Mouse (Mus musculus) adrenal gland, postnatal 10 days (tissue): ENCODE measurements around the gene Ccdc85c. TPM values are rescaled to one million over a fixed set of nuclear protein-coding genes. Genes with fewer than 3 reads are reported as not detected.

Experiments used
- DNase-seq: peaks from one replicate; pipeline ENCODE4 v3.0.0; 2021; ENCODE audit warnings: mixed read lengths
- total RNA-seq, 2 experiments: library from RNA; stranded (reverse); gene quantifications; 2 replicates each; pipeline ENCODE4 v1.2.3; 2021

The Ccdc85c gene
- total RNA-seq, 2 experiments from 2014 or later: 19.8 to 22.1 TPM

GRCm38 (mm10) chr12:108297033-108297432 is 21.8 kb upstream of the Ccdc85c start:
- peak; percentile 29 for DNase-seq

- peak; percentile 83 for DNase-seq
These were observed 19.4 kb upstream of the Ccdc85c start for GRCm38 (mm10) chr12:108294620-108295019.

- peak; percentile 86 for DNase-seq
These were observed 17.7 kb upstream of the Ccdc85c start for GRCm38 (mm10) chr12:108292957-108293356.

- DNase-seq: peak; percentile 42
These were observed 17.2 kb upstream of the Ccdc85c start for GRCm38 (mm10) chr12:108292419-108292818.

GRCm38 (mm10) chr12:108288127-108288880 is 13.1 kb upstream of the Ccdc85c start:
- peak; percentile 53 for DNase-seq

- no peak for DNase-seq
These were observed 11.8 kb upstream of the Ccdc85c start for GRCm38 (mm10) chr12:108287011-108287410.

GRCm38 (mm10) chr12:108286381-108286780 is 11.2 kb upstream of the Ccdc85c start:
- DNase-seq: no peak

- DNase-seq: no peak
These were observed 10.2 kb upstream of the Ccdc85c start for GRCm38 (mm10) chr12:108285225-108286011.

GRCm38 (mm10) chr12:108284455-108285224 is 9.4 kb upstream of the Ccdc85c start:
- no peak for DNase-seq

GRCm38 (mm10) chr12:108278221-108278918 is 3.1 kb upstream of the Ccdc85c start:
- no peak for DNase-seq

- DNase-seq: no peak
These were observed 2.2 kb upstream of the Ccdc85c start for GRCm38 (mm10) chr12:108277341-108277841.

GRCm38 (mm10) chr12:108275920-108276822 is 946 bp upstream of the Ccdc85c start:
- DNase-seq: peak; percentile 49

GRCm38 (mm10) chr12:108275508-108275890 is 274 bp upstream of the Ccdc85c start:
- peak; percentile 99 for DNase-seq

GRCm38 (mm10) chr12:108274313-108274595 is 971 bp downstream of the Ccdc85c start:
- peak; percentile 30 for DNase-seq

- peak; percentile 51 for DNase-seq
These were observed 1.5 kb downstream of the Ccdc85c start for GRCm38 (mm10) chr12:108273466-108274312.

- DNase-seq: peak; percentile 54
These were observed 3.0 kb downstream of the Ccdc85c start for GRCm38 (mm10) chr12:108272143-108272635.

GRCm38 (mm10) chr12:108271351-108272142 is 3.7 kb downstream of the Ccdc85c start:
- no peak for DNase-seq

- DNase-seq: peak; percentile 70
These were observed 4.8 kb downstream of the Ccdc85c start for GRCm38 (mm10) chr12:108270240-108270919.
